Mouse (Mus musculus) CD4-positive, CD25-positive, alpha-beta regulatory T cell, adult 4 months (primary cell): ENCODE measurements around the gene Ankrd28. TPM values are rescaled to one million over a fixed set of nuclear protein-coding genes. Genes with fewer than 3 reads are reported as not detected.
"Not testable (repeated sequence)": the region's sequence is repeated elsewhere in the genome, so short reads cannot be mapped to it uniquely, and the experiment has no call there.

ENCODE experiments used
- ATAC-seq: one replicate; pipeline ENCODE4 v1.8.0; 2017
- polyA plus RNA-seq, 2 experiments: library from polyadenylated mRNA; unstranded; fragments of 100-300 nt; shearing (Covaris generic); gene quantifications; one replicate each; pipeline ENCODE4 v1.2.1; 2017

Ankrd28 gene
- polyA plus RNA-seq, result 1 to 10 TPM; 8.4 to 9.3 TPM

DNA sequence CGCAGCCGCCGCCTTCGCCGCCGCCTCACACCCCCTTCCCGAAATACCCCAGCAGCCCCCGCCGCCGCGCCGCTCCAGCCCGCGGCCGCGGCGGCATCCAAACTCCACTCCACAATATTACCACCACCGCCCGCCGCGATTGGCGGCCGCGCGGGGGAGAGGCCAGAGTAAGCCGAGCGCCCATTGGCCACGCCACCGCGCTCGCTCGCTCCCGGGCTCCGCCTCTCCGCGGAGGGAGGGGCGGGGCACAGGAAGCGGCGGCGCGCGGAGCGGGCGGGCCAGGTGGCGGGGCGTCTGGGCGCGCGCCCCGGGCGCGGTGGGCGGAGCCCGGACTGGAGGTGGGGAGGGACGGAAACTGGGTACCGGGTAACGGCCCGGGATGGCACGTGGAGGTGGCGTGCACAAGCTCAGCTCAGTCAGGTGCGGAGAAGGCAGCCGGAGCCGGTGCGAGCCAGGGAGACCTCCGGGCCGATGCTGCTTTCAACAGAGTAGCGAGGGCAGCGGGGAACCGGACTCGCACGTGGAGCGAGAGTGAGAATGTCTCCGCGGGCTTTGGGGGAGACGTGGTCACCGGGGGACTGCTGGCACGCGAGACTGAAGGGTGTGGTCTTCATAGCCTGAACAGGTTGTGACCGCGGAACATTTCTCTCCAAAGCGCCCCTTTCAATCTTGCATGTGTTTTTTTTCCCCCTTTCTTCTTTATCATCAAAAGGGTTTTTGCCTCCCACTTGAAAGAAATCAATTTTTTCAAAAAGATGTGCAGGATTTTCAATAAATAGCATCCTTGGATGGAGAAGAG, at the start of gene Ankrd28:
TSS of gene Ankrd28 (minus strand) at position 81 of the 799 bp plus-strand sequence.
- peak; percentile 88 for ATAC-seq

DNA sequence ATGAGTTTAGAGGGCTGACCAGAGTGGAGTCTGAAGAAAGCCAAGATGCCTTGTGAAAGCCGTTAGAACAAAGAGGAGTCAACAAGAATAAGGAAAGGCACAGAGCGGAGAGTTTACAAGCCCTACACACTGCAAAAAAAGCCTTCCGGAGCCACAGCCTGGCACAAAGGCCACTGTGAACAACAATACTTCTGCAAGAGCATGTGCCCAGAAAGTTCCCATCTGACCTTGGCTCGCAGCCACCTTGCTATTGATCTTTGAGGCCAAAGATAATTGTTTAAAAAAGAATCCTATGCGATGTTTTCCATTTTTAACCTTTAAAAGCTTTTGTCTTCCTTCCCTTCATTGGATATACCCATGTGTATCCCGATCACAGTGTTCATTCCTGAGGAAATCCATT, 49.0 kb upstream of the Ankrd28 start:
- ATAC-seq, result no peak

DNA sequence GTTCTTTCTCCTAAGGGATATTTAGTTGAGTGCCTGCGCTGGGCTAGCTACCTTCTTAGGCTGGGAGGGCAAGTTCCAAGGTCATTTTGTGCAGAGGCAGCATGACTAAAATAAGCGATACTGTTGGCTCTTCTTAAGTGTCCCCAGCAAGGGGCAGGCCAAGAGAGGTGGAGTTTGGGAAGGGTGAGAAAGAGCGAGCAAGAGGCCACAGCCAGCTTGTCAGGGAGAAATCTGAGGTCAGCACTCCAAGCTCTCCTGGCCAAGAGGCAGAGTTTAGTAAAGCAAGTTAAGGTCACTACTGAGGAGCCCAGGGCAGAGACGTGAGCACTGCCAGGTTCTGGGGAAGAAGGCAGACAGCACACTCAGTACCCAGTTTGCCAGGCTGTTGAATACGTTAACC, 41.7 kb upstream of the Ankrd28 start:
- no peak for ATAC-seq

DNA sequence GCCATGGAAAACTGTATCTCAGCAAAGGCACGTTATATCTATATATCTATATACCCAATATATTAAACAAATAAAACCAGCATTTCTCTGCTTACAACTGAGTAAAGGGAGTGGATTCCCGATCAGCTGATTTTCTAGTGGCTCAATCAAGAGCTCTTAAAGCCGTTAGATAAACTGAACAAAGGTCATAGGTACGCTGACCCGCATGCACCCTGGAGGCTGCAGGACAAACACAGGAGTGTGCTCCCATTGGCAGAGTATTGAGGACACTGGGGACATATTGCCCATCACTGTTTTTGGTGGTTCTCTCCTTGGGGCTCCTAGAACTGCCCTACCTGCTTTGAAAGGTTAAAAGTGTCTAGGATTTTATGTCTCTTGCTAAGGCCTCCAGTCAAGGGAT, 40.0 kb upstream of the Ankrd28 start:
- ATAC-seq, result no peak

DNA sequence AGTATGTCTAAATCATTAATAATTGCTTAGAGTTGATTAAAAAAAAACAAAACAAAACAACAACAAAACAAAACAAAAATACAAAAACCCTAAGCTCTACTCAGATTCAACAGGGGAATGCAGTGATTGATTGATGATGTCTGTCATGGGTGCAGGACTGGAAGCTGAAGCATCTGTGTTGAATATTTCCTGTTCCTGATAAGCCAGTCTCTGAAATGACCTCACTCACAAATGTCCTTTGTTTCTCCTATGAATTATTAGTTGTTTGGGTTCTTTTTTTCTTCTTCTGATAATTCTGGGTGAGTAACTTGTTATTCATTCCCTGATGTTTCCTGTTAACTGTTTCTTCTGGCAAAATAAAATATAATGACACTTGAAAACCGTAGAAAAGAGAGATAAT, 38.1 kb upstream of the Ankrd28 start:
- ATAC-seq, result no peak

DNA sequence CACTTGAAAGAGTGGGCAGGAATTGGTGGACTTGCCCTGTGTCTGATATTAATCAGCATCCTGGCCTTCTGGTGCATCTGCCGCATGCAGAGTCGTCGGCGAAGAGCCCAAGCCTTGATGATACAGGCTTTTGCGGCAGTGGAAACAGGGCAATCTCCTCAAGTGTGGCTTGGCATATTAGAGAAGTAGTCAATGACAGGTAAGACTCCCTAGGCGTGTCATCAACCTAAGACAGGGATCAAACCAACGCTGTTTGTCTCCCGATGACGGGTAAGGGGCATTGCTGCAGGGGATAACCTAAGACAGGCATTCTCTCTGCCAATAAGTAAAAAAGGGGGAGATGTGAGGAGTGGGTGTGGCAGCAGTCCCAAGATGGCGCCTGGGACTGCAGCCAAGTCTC, 35.9 kb upstream of the Ankrd28 start:
- ATAC-seq, result not testable (repeated sequence)

GRCm38 (mm10) chr14:31858679-31859078, 28.2 kb upstream of the Ankrd28 start:
- ATAC-seq, result no peak

DNA sequence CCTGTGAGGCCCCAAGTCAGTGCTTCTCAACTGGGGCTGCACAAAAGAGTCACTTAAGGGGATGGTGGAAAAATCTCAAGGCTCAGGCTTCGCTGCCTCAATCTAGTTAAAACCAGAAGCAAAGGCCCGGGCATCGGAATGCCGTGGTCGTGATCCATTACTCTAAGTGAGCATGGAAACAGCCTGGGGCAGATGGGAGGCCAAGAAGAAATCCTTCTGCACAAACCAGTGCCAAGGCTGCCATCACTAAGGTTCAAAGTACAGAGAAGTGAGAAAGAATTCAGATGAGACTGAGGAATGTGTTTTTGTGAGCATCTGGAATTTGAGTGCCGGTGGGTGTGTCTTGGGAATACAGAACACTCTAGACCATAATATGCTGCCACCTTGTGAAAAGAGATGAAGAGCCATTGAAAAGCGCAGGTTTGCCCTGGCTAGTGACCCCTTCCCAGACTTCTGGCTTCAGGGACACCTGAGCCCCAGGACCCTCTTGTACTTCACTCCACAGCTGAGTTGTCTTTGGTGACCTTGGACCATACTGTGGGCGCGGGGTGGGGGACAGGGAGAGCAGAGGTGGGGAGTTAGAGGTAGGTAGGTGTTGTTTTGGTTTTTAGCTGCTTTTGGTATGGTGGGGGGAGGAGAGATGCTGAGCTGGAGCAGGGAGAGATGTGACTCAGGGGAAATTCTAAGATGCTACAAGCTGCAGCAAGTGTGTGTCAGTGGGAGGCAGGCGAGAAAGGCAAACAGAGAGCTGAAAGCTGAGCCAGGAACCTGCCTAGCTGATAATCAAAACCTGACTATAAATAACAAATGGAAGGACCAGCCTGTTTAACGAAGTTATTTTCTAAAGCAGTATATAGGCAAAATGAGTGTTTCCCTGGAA, 26.9 kb upstream of the Ankrd28 start:
- no peak for ATAC-seq

GRCm38 (mm10) chr14:31856007-31856406, 25.6 kb upstream of the Ankrd28 start:
- ATAC-seq, result no peak

DNA sequence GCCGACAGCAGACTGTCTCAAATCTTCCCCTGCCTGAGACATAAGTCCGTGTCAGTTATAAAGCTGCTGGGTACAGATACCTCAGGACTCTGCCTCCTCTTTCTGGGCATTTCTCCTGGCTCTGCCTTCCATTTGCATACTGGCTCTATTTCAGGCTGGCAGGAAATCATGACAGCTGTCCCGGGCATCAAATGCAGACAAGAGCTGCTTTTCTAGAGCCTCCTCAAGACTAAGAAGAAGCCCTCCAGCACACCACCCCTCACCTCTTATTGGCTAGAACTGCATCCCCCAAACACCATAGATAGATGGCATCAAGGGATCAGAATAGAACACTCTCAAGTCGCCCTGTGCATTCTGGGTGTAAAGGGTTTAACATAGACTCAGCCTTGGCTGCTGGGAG, 24.2 kb upstream of the Ankrd28 start:
- ATAC-seq, result no peak

- ATAC-seq, result no peak
These were observed 13.1 kb upstream of the Ankrd28 start for GRCm38 (mm10) chr14:31843571-31843970.

- no peak for ATAC-seq
These were observed 1.6 kb upstream of the Ankrd28 start for GRCm38 (mm10) chr14:31832022-31832421.

DNA sequence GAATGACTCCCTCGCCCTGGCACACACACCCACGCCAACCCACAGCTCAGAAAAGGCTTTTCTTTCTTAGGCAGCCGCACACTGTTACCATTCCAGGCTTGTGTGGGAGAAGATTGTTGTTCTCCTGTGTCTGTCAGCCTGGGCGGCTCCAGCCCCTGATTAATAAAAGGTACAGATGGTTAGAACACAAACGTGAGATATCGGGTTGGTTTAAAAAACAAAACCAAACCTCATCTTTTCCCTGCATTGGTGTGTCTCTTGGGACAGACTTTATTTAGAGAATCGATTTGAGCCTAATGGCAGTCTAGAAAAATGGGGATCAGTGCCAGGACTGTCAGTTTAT, 890 bp upstream of the Ankrd28 start:
- no peak for ATAC-seq

DNA sequence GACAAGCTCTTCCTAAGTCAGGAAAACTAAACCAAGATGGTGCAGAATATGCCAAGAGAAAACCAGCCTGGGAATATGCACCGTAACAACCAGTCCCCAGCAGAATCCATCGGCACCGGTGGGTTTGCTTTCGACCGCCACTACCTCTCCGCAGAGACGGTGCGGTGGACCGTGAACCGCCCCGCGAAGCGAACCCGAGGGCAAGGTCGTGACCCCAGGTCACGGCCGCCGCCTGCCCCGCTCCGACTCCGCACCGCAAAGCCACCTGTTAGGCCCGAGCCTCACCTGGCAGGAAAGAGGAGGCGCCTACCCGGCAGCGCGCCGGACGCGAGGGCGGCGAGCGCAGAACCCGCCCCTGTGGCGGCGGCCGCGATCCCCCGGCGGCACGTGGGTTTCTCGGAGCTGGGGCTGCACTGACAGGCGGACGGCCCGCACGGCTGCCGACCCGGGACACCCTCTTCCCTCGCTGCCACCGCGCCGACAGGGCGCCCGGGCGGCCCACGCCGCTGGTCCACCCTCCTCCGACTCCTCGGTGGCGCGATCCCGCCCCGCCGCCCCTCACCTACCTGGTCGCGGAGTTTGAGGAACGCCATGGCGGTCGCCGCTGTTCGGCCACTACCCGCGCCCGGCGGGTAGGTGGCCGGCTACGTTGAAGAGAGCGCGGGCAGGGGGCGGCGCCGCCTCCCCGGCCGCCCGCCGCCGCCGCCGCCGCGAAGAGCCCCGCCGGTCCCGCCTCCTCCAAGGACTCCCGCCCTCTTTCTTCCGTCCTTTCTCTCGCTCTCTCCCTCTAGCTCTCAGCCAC, 489 bp downstream of the Ankrd28 start:
- ATAC-seq, result peak; percentile 61

DNA sequence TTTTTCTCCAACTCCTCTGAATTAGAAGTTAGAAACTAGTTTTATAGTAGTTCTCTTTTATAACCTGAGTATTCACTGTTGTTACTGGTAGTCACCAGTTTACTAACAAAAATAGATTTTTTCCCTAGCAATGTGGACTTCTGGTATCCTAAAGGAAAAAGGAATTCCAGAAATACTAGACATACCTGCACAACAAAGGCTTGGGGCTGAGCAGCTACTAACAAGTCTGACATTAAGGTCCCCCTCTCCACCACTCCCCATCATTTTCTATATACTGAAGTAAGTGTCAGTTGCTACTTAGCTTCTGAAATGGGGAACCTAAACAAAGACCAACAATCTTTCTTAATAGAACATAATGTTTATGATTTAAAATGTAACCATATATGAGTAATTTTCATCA, 3.2 kb downstream of the Ankrd28 start:
- no peak for ATAC-seq

GRCm38 (mm10) chr14:31809942-31810341, 20.5 kb downstream of the Ankrd28 start:
- ATAC-seq, result no peak

DNA sequence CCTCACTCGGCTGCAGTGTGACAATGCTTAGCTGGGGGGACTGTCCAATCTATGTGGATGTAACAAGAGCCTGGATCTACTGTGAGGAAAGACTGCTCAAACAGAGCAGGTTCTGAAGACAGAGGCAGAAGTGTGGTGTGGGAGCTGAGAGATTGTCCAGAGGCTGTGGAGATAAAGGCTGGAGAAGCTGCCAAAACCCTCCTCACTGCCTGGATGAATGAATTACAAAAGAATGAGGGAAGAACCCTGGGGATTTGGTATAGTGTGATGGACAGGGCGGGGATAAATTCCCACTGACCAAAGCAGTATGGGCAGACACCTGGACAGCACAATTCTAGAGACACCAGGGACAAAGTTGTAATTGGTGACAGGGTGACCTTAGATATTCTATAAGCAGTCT, 26.7 kb downstream of the Ankrd28 start:
- no peak for ATAC-seq

GRCm38 (mm10) chr14:31800976-31801375, 29.5 kb downstream of the Ankrd28 start:
- no peak for ATAC-seq

DNA sequence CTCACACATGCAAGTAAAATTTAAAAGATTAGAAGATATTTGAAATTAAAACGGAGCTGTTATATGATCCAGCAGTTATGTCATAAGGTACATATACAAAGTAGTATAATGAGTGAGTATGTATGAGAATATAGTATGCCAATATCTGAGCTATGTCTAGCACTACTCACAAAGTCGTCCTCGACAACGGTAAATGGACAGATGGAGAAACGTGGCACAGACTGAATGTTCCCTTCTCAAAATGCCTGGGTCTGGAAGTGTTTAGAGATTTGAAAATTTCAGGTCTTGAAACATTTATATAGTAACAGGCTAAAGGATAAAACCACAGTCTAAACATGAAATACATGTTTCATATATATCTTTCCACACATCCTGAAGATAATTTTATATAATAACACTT, 30.0 kb downstream of the Ankrd28 start:
- no peak for ATAC-seq

GRCm38 (mm10) chr14:31798937-31799336, 31.5 kb downstream of the Ankrd28 start:
- no peak for ATAC-seq

- ATAC-seq, result no peak
These were observed 34.9 kb downstream of the Ankrd28 start for GRCm38 (mm10) chr14:31795535-31795934.

DNA sequence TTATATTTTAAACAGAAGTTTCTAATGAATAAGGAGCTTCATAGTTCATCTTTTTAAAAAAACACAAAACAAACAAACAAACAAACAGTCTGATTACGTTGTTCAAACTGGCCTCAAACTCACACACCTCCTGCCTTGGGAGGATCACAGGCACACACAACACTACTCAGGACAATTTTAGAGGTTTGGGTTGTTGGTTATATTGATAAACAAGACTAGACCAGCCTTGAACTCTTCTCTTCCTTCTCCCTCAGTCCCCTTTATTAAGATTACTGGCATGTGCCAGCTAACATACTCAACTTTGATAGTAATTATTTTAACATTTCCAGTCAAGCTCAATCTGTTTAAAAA, 35.7 kb downstream of the Ankrd28 start:
- ATAC-seq, result no peak
